Mouse (Mus musculus) midbrain, embryonic 11.5 days (tissue): ENCODE measurements at regions not wholly inside any gene's neighbourhood (a gene's known extent, or its start where the extent isn't known, plus 50 kb on each side); places are given as distances from the start of the nearest gene placed in this dataset.

Experiments
- ATAC-seq: fragments of 200-750 bp; cut with Nextera tagmentation; 2 replicates; pipeline ENCODE4 v1.8.0; 2017; ENCODE audit warnings: moderate TSS enrichment, moderate library complexity; ENCODE audit not compliant: low FRiP score
- DNase-seq: peaks from one replicate; pipeline ENCODE4 v3.0.0; 2015; ENCODE audit warnings: low spot score; ENCODE audit errors: missing footprints
- H3K27ac ChIP-seq: fragments of 300-500 bp; sonication (generic); 2 replicates; pipeline ENCODE4 v1.5.1; 2014; ENCODE audit warnings: low read depth, low read length
- H3K27me3 ChIP-seq: fragments of 300-500 bp; sonication (generic); 2 replicates; pipeline ENCODE4 v1.6.1; 2014; ENCODE audit warnings: mild to moderate bottlenecking, low read length, moderate library complexity, mixed read lengths; ENCODE audit not compliant: control insufficient read depth, insufficient read depth
- H3K36me3 ChIP-seq: fragments of 300-500 bp; sonication (generic); 2 replicates; pipeline ENCODE4 v1.6.1; 2014; ENCODE audit warnings: mild to moderate bottlenecking, low read length, moderate library complexity, mixed read lengths; ENCODE audit not compliant: control insufficient read depth, insufficient read depth
- H3K4me1 ChIP-seq: fragments of 300-500 bp; sonication (generic); 2 replicates; pipeline ENCODE4 v1.6.1; 2014; ENCODE audit warnings: low read length; ENCODE audit not compliant: control insufficient read depth, insufficient read depth
- H3K4me2 ChIP-seq: fragments of 300-500 bp; sonication (generic); 2 replicates; pipeline ENCODE4 v1.6.1; 2014; ENCODE audit warnings: mild to moderate bottlenecking, moderate library complexity
- H3K4me3 ChIP-seq: fragments of 300-500 bp; sonication (generic); 2 replicates; pipeline ENCODE4 v1.5.1; 2014; ENCODE audit warnings: low read depth, low read length
- H3K9ac ChIP-seq: fragments of 300-500 bp; sonication (generic); 2 replicates; pipeline ENCODE4 v1.6.1; 2014; ENCODE audit warnings: low read length
- H3K9me3 ChIP-seq: fragments of 300-500 bp; sonication (generic); 2 replicates; pipeline ENCODE4 v1.6.1; 2016; ENCODE audit warnings: low read length; ENCODE audit not compliant: control insufficient read depth
- WGBS: fragments of 180-500 bp; shearing (Covaris S2); extraction: QIAGEN DNeasy Blood & Tissue Kit; methylation state at CpG from one replicate; pipeline ENCODE4 v1.1.7; 2014; 5-methylcytosine and 5-hydroxymethylcytosine counted together

- no peak for ATAC-seq
- Histone ChIP-seq H3K4me1 (no peaks in the 10 kb centered on the region), H3K27ac (no peak overlapping the region), H3K4me3 (no peak overlapping the region), H3K27me3 (no peaks in the 10 kb centered on the region), H3K9ac (no peak overlapping the region), H3K36me3 (no peaks in the 10 kb centered on the region), H3K4me2 (no peak overlapping the region), H3K9me3 (no peaks in the 10 kb centered on the region)
- peak; percentile 75 for DNase-seq
- 90% methylated on average over 7 of the region's 7 CpGs for WGBS
Measured at GRCm38 (mm10) chr4:124414386-124414785, 196.2 kb downstream of the 3100002H09Rik start.

GRCm38 (mm10) chr4:124409279-124409678 is 201.3 kb downstream of the 3100002H09Rik start:
- H3K4me1 ChIP-seq = no peaks in the 10 kb centered on the region
- DNase-seq (peak; percentile 45), ATAC-seq (no peak)
- WGBS = 84% methylated on average over 1 of the region's 1 CpGs
- no peaks in the 10 kb centered on the region for H3K27me3 ChIP-seq
- no peak overlapping the region for H3K9ac ChIP-seq
- H3K4me2 ChIP-seq = no peak overlapping the region
- no peaks in the 10 kb centered on the region for H3K36me3 ChIP-seq
- no peak overlapping the region for H3K27ac ChIP-seq
- H3K9me3 ChIP-seq = no peaks in the 10 kb centered on the region
- no peak overlapping the region for H3K4me3 ChIP-seq

GRCm38 (mm10) chr4:124402075-124402474 is 208.5 kb downstream of the 3100002H09Rik start:
- no peak overlapping the region for H3K9ac ChIP-seq
- H3K9me3 ChIP-seq = no peaks in the 10 kb centered on the region
- H3K27ac ChIP-seq = no peak overlapping the region
- 77% methylated on average over 8 of the region's 8 CpGs for WGBS
- no peak overlapping the region for H3K4me2 ChIP-seq
- peaks cover 7% of the 10 kb centered on the region; the same call in 1 of the 2 replicates for H3K4me1 ChIP-seq
- no peak overlapping the region for H3K4me3 ChIP-seq
- DNase-seq = peak; percentile 37
- ATAC-seq = no peak
- H3K27me3 ChIP-seq = no peaks in the 10 kb centered on the region; the same call in 1 of the 2 replicates
- H3K36me3 ChIP-seq = no peaks in the 10 kb centered on the region

- H3K4me1 ChIP-seq = peaks cover 7% of the 10 kb centered on the region; the same call in 1 of the 2 replicates
- 75% methylated on average over 8 of the region's 8 CpGs for WGBS
- H3K36me3 ChIP-seq = no peaks in the 10 kb centered on the region
- no peaks in the 10 kb centered on the region for H3K9me3 ChIP-seq
- no peaks in the 10 kb centered on the region; the same call in 1 of the 2 replicates for H3K27me3 ChIP-seq
- no peak overlapping the region for H3K4me3 ChIP-seq
- ATAC-seq (no peak), DNase-seq (peak; percentile 81)
- H3K9ac ChIP-seq = no peak overlapping the region
- no peak overlapping the region for H3K4me2 ChIP-seq
- H3K27ac ChIP-seq = no peak overlapping the region
Measured at GRCm38 (mm10) chr4:124400741-124401140, 209.9 kb downstream of the 3100002H09Rik start.

- H3K4me1 ChIP-seq = peaks cover 7% of the 10 kb centered on the region; the same call in 1 of the 2 replicates
- H3K4me2 ChIP-seq = no peak overlapping the region
- ATAC-seq = no peak
- no peaks in the 10 kb centered on the region for H3K9me3 ChIP-seq
- no peaks in the 10 kb centered on the region; the same call in 1 of the 2 replicates for H3K27me3 ChIP-seq
- 53% methylated on average over 6 of the region's 6 CpGs for WGBS
- peak; percentile 74 for DNase-seq
- H3K4me3 ChIP-seq = no peak overlapping the region
- H3K27ac ChIP-seq = no peak overlapping the region
- no peak overlapping the region for H3K9ac ChIP-seq
- no peaks in the 10 kb centered on the region for H3K36me3 ChIP-seq
Measured at GRCm38 (mm10) chr4:124400136-124400675, 210.4 kb downstream of the 3100002H09Rik start.

GRCm38 (mm10) chr4:124398354-124398753 is 212.2 kb downstream of the 3100002H09Rik start:
- 24% methylated on average over 9 of the region's 9 CpGs for WGBS
- H3K27ac ChIP-seq = no peak overlapping the region
- peaks cover 7% of the 10 kb centered on the region; the same call in 1 of the 2 replicates for H3K4me1 ChIP-seq
- H3K4me3 ChIP-seq = no peak overlapping the region
- no peaks in the 10 kb centered on the region; the same call in 1 of the 2 replicates for H3K27me3 ChIP-seq
- DNase-seq (peak; percentile 72), ATAC-seq (no peak)
- no peak overlapping the region for H3K9ac ChIP-seq
- no peak overlapping the region for H3K4me2 ChIP-seq
- H3K9me3 ChIP-seq = no peaks in the 10 kb centered on the region
- no peaks in the 10 kb centered on the region for H3K36me3 ChIP-seq

- no peak overlapping the region for H3K27ac ChIP-seq
- H3K4me3 ChIP-seq = no peak overlapping the region
- H3K4me2 ChIP-seq = no peak overlapping the region
- 62% methylated on average over 13 of the region's 13 CpGs for WGBS
- H3K4me1 ChIP-seq = peaks cover 7% of the 10 kb centered on the region; the same call in 1 of the 2 replicates
- ATAC-seq (no peak), DNase-seq (no peak)
- no peaks in the 10 kb centered on the region for H3K36me3 ChIP-seq
- no peak overlapping the region for H3K9ac ChIP-seq
- H3K9me3 ChIP-seq = no peaks in the 10 kb centered on the region
- no peaks in the 10 kb centered on the region for H3K27me3 ChIP-seq
Measured at GRCm38 (mm10) chr4:124396566-124397283, 213.9 kb downstream of the 3100002H09Rik start.

GRCm38 (mm10) chr4:124395966-124396395 is 214.6 kb downstream of the 3100002H09Rik start:
- Histone ChIP-seq H3K9me3 (no peaks in the 10 kb centered on the region), H3K27ac (no peak overlapping the region), H3K4me2 (no peak overlapping the region), H3K4me3 (no peak overlapping the region), H3K36me3 (no peaks in the 10 kb centered on the region), H3K9ac (no peak overlapping the region), H3K27me3 (no peaks in the 10 kb centered on the region), H3K4me1 (peaks cover 7% of the 10 kb centered on the region; the same call in 1 of the 2 replicates)
- ATAC-seq (no peak), DNase-seq (no peak)
- 85% methylated on average over 7 of the region's 7 CpGs for WGBS
